Comparison of ENCODE assay signal across 27 mouse cellular contexts in the genomic region with DNA sequence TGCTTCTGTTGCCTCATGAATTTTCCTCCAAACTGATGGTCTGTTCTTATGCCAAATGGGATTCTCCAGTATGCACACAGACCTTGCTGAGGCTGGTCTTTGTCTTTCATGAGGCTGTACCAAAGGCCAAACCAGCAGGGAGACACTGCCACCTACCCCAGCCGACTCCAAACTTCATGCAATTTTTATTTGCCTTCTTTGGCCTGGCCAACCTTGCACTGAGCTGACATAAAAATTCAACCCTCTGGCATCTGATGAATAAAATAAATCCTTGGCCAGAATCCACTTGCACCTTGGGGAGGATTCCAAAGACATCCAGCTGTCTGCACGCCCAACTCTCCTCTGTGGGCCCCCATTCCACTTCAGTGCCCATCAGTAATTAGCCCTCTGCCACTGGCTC.
A peak's percentile ranks its signal among the peaks of the same experiment; 100 is the strongest.
DNase-seq lines count a peak whose midpoint lies in the region; ATAC-seq and TF ChIP-seq lines count a peak whose summit lies in the region.
"Had no signal": no experiment of that assay in that cellular context is flagged by ENCODE, and none has a peak within 500 bp of the region (broad histone marks: within the 10 kb centered on the region; RNA-seq: fewer than 3 reads in every experiment).

No protein-coding gene starts in this region.

- no peak overlapping the region for H3K9ac ChIP-seq in forebrain, embryonic 14.5 days (ENCODE audit: low read length)
- H3K9ac ChIP-seq in forebrain, embryonic 13.5 days, result no peak overlapping the region
- no peak overlapping the region for H3K9ac ChIP-seq in midbrain, embryonic 14.5 days (replicated peaks; ENCODE audit: low read length)
- no peak overlapping the region for H3K9ac ChIP-seq in midbrain, embryonic 16.5 days (ENCODE audit: low read depth, low read length)
- H3K9ac ChIP-seq: embryonic facial prominence, embryonic 12.5 days; embryonic facial prominence, embryonic 15.5 days; heart, embryonic 12.5 days; heart, embryonic 15.5 days; hindbrain, embryonic 13.5 days had no signal

- WGBS in forebrain, embryonic 14.5 days, result 26% methylated on average over 2 of the region's 2 CpGs
- 31% methylated on average over 2 of the region's 2 CpGs for whole genome bisulfite sequencing in forebrain, embryonic 13.5 days
- 23% methylated on average over 2 of the region's 2 CpGs for WGBS in midbrain, embryonic 14.5 days
- 55% methylated on average over 2 of the region's 2 CpGs for WGBS in midbrain, embryonic 10.5 days
- WGBS in midbrain, embryonic 16.5 days, result 27% methylated on average over 2 of the region's 2 CpGs

- no peak overlapping the region for H3K4me2 ChIP-seq in forebrain, embryonic 14.5 days (ENCODE audit: low read length)
- H3K4me2 ChIP-seq in forebrain, embryonic 13.5 days, result no peak overlapping the region
- H3K4me2 ChIP-seq in midbrain, embryonic 14.5 days (ENCODE audit: low read length), result no peak overlapping the region
- no peak overlapping the region for H3K4me2 ChIP-seq in midbrain, embryonic 16.5 days (ENCODE audit: low read length)
- H3K4me2 ChIP-seq: embryonic facial prominence, embryonic 12.5 days; embryonic facial prominence, embryonic 15.5 days; heart, embryonic 12.5 days; heart, embryonic 15.5 days; hindbrain, embryonic 13.5 days had no signal

- no peaks in the 10 kb centered on the region for H3K9me3 ChIP-seq in forebrain, embryonic 14.5 days (replicated peaks; ENCODE audit: control insufficient read depth, low read length)
- H3K9me3 ChIP-seq in forebrain, embryonic 13.5 days (replicated peaks), result no peaks in the 10 kb centered on the region
- no peaks in the 10 kb centered on the region for H3K9me3 ChIP-seq in midbrain, embryonic 14.5 days (ENCODE audit: control insufficient read depth, low read length)
- no peaks in the 10 kb centered on the region for H3K9me3 ChIP-seq in midbrain, embryonic 10.5 days (replicated peaks)
- no peaks in the 10 kb centered on the region for H3K9me3 ChIP-seq in midbrain, embryonic 16.5 days (replicated peaks; ENCODE audit: control insufficient read depth, low read length, poor library complexity, severe bottlenecking)
- H3K9me3 ChIP-seq: embryonic facial prominence, embryonic 12.5 days; embryonic facial prominence, embryonic 15.5 days; heart, embryonic 12.5 days; heart, embryonic 15.5 days; hindbrain, embryonic 13.5 days had no signal

- peak; percentile 13 for DNase-seq in forebrain, embryonic 14.5 days (ENCODE audit: low spot score)
- no peak for DNase-seq in layer of hippocampus, adult 2 months (ENCODE audit: low spot score in 2 of 2)
- DNase-seq in layer of hippocampus, postnatal 36 days, result no peak
- DNase-seq in midbrain, embryonic 14.5 days, result peak; percentile 54
- DNase-seq in midbrain, embryonic 10.5 days (ENCODE audit: low spot score), result no peak
- no peak for DNase-seq in heart, postnatal 25 days (ENCODE audit: low spot score)
- DNase-seq: adrenal gland, adult 2 months; adrenal gland, postnatal 14 days; B cell, adult 2 months; cerebellum, adult 11-12 months; cerebellum, adult 8-10 months; cerebellum, postnatal 14 days; gastrocnemius, postnatal 25 days; heart, adult 18-20 months; heart, postnatal 10 days had no signal

- no peak for ATAC-seq in forebrain, embryonic 14.5 days
- no peak for ATAC-seq in forebrain, embryonic 13.5 days
- ATAC-seq in midbrain, embryonic 14.5 days (ENCODE audit: low FRiP score, low TSS enrichment), result no peak
- 0 out of 2 replicates have a peak, but pooled peaks have one; percentile 36 for ATAC-seq in midbrain, embryonic 16.5 days
- ATAC-seq: hindbrain, embryonic 16.5 days; inflammation-experienced regulatory T-cells, adult 6 months; intestine, embryonic 16.5 days; Patski had no signal

- H3K4me3 ChIP-seq in forebrain, embryonic 14.5 days (ENCODE audit: low read depth, low read length), result no peak overlapping the region
- no peak overlapping the region for H3K4me3 ChIP-seq in forebrain, embryonic 13.5 days
- H3K4me3 ChIP-seq in layer of hippocampus, adult 2 months, result no peak overlapping the region
- H3K4me3 ChIP-seq in midbrain, embryonic 14.5 days (replicated peaks; ENCODE audit: low read depth, low read length), result no peak overlapping the region
- no peak overlapping the region for H3K4me3 ChIP-seq in midbrain, embryonic 10.5 days
- no peak overlapping the region for H3K4me3 ChIP-seq in midbrain, embryonic 16.5 days (ENCODE audit: low read depth, low read length)
- H3K4me3 ChIP-seq: embryonic facial prominence, embryonic 12.5 days; embryonic facial prominence, embryonic 15.5 days; heart, embryonic 12.5 days; heart, embryonic 15.5 days; hindbrain, embryonic 13.5 days had no signal

- no peak overlapping the region for H3K27ac ChIP-seq in forebrain, embryonic 14.5 days (ENCODE audit: low read depth, low read length)
- H3K27ac ChIP-seq in forebrain, embryonic 13.5 days, result no peak overlapping the region
- H3K27ac ChIP-seq in layer of hippocampus, adult 2 months, result peak overlapping the region; percentile 77; the same call in 1 of the 2 replicates
- peak overlapping the region; percentile 52 for H3K27ac ChIP-seq in midbrain, embryonic 14.5 days (replicated peaks; ENCODE audit: low read depth, low read length)
- H3K27ac ChIP-seq in midbrain, embryonic 10.5 days (replicated peaks), result no peak overlapping the region
- no peak overlapping the region; the same call in 1 of the 2 replicates for H3K27ac ChIP-seq in midbrain, embryonic 16.5 days (ENCODE audit: low read length)
- H3K27ac ChIP-seq: embryonic facial prominence, embryonic 12.5 days; embryonic facial prominence, embryonic 15.5 days; heart, embryonic 15.5 days; hindbrain, embryonic 13.5 days had no signal

- no peaks in the 10 kb centered on the region for H3K36me3 ChIP-seq in forebrain, embryonic 14.5 days (ENCODE audit: control insufficient read depth, insufficient read depth, low read length)
- no peaks in the 10 kb centered on the region for H3K36me3 ChIP-seq in forebrain, embryonic 13.5 days (ENCODE audit: poor library complexity, severe bottlenecking)
- no peaks in the 10 kb centered on the region for H3K36me3 ChIP-seq in midbrain, embryonic 14.5 days (ENCODE audit: control insufficient read depth, insufficient read depth, low read length)
- no peaks in the 10 kb centered on the region for H3K36me3 ChIP-seq in midbrain, embryonic 10.5 days
- H3K36me3 ChIP-seq in midbrain, embryonic 16.5 days (ENCODE audit: control insufficient read depth, insufficient read depth, low read length), result no peaks in the 10 kb centered on the region
- H3K36me3 ChIP-seq: embryonic facial prominence, embryonic 12.5 days; embryonic facial prominence, embryonic 15.5 days; G1E; heart, embryonic 12.5 days; heart, embryonic 15.5 days; hindbrain, embryonic 13.5 days had no signal

- intact Hi-C loops in heart, postnatal 25 days (cut with DNase I), result no loop called here

- H3K4me1 ChIP-seq in forebrain, embryonic 14.5 days (ENCODE audit: control insufficient read depth, insufficient read depth, low read length), result 0 out of 2 replicates have a peak, but pooled peaks cover 4% of the 10 kb centered on the region
- H3K4me1 ChIP-seq in forebrain, embryonic 13.5 days, result no peaks in the 10 kb centered on the region
- H3K4me1 ChIP-seq in midbrain, embryonic 14.5 days (ENCODE audit: control insufficient read depth, insufficient read depth, low read length), result peaks cover 8% of the 10 kb centered on the region
- peaks cover 15% of the 10 kb centered on the region for H3K4me1 ChIP-seq in midbrain, embryonic 10.5 days
- peaks cover 3% of the 10 kb centered on the region; the same call in 1 of the 2 replicates for H3K4me1 ChIP-seq in midbrain, embryonic 16.5 days (ENCODE audit: control insufficient read depth, insufficient read depth, low read length)
- H3K4me1 ChIP-seq: embryonic facial prominence, embryonic 12.5 days; embryonic facial prominence, embryonic 15.5 days; heart, embryonic 12.5 days; heart, embryonic 15.5 days; hindbrain, embryonic 13.5 days had no signal

- H3K27me3 ChIP-seq in forebrain, embryonic 14.5 days (replicated peaks; ENCODE audit: control insufficient read depth, insufficient read depth, low read length), result no peaks in the 10 kb centered on the region
- H3K27me3 ChIP-seq in forebrain, embryonic 13.5 days, result no peaks in the 10 kb centered on the region; the same call in 1 of the 2 replicates
- H3K27me3 ChIP-seq in midbrain, embryonic 14.5 days (ENCODE audit: control insufficient read depth, insufficient read depth, low read length), result no peaks in the 10 kb centered on the region
- H3K27me3 ChIP-seq in midbrain, embryonic 10.5 days (ENCODE audit: low read depth, poor library complexity, severe bottlenecking), result no peaks in the 10 kb centered on the region
- no peaks in the 10 kb centered on the region for H3K27me3 ChIP-seq in midbrain, embryonic 16.5 days (ENCODE audit: control insufficient read depth, insufficient read depth, low read depth, low read length)
- H3K27me3 ChIP-seq: embryonic facial prominence, embryonic 12.5 days; embryonic facial prominence, embryonic 15.5 days; heart, embryonic 12.5 days; heart, embryonic 15.5 days; hindbrain, embryonic 13.5 days; Patski had no signal

- no peak for TF ChIP-seq CTCF in layer of hippocampus, adult 2 months (conservative IDR thresholded peaks at IDR 0.05)

Comparison
In these comparisons a context has a peak if more than half of its experiments do, and no peak if none do; other contexts are left out.
1. DNase-seq: peak in forebrain, embryonic 14.5 days (single experiment) and midbrain, embryonic 14.5 days (single experiment); none in layer of hippocampus, adult 2 months (0 of 2), layer of hippocampus, postnatal 36 days (0 of 2), midbrain, embryonic 10.5 days (single experiment) and heart, postnatal 25 days (single experiment).
2. H3K27ac ChIP-seq: peak in layer of hippocampus, adult 2 months (single experiment) and midbrain, embryonic 14.5 days (single experiment); none in forebrain, embryonic 14.5 days (single experiment), forebrain, embryonic 13.5 days (single experiment), midbrain, embryonic 10.5 days (single experiment) and midbrain, embryonic 16.5 days (single experiment).